Mouse (Mus musculus): ENCODE data around the gene Amz1.

DNA sequence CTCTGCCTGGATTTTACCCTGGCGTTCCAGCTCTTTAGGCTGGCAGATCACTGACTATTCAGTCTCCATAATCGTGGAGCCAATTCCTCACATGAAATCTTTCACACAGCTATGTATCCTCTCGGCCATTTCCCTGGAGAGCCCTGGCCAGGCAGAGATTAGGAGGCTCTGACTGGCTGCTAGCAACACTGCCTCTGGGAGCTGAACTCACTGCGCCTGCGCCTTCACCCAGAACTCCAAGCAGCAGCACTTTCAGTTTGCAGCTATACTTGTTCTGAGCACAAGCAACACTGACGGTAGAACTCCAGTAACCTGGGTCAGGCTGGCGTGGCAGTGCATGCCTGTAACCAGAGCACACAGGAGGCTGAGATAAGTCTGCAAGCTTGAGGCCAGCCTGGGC, 74.2 kb downstream of the Amz1 start:
- no peak for TF ChIP-seq POLR2A (IDR thresholded peaks at IDR 0.05; ENCODE audit: insufficient read length, low read depth)
- no peak for TF ChIP-seq MAX (IDR thresholded peaks at IDR 0.05; ENCODE audit: low read depth)
- TF ChIP-seq MYOD1 (IDR thresholded peaks at IDR 0.05; ENCODE audit: control insufficient read depth in 1 of 3, insufficient read length in 2 of 3, low read depth in 2 of 3) = no peak
- no peak for TF ChIP-seq SRF (IDR thresholded peaks at IDR 0.05; ENCODE audit: control insufficient read depth, insufficient read length, low read depth)
- no peak for TF ChIP-seq CEBPB (IDR thresholded peaks at IDR 0.05; ENCODE audit: insufficient read depth, poor library complexity, severe bottlenecking)
- TF ChIP-seq E2F4 (IDR thresholded peaks at IDR 0.05; ENCODE audit: insufficient read depth) = no peak
- no peak for TF ChIP-seq MYOG (IDR thresholded peaks at IDR 0.05; ENCODE audit: control insufficient read depth in 1 of 3, insufficient read depth in 1 of 3, insufficient read length in 2 of 3, low read depth in 2 of 3)

Measured in myocyte (in vitro differentiated cells).